Mouse (Mus musculus): ENCODE data around the gene Cgas.

The Cgas gene

GRCm38 (mm10) chr9:78385893-78386292 lies 57.1 kb downstream of the Cgas start:
- no peak for DNase-seq (ENCODE audit: low read depth, low spot score)

Measured in telencephalon, adult 2 months (tissue).